Mouse (Mus musculus): ENCODE measurements around the gene Fam118b.

DNA sequence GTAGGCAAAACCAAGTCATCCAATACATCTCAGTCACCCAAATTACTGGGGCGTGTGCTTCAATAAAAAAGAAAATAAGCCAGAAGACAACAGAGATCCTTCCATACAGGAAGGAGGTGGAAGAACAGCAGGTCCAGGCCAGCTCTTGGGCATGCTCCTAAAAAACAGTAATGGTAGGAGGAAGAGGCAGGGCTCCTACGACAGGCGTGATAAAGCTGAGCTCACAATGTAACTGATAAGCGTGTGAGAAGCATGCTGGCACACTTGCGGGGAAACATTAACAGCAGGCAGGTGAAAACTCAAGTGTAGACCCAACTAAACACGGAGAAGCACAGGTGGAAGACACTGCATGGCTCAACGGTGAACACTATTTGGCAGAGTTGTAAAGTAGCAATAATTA lies 10.2 kb downstream of the Fam118b start:
- TF ChIP-seq POLR2A (IDR thresholded peaks at IDR 0.05; ENCODE audit: extremely low read depth, insufficient read depth, low read length) (no peak), CTCF (IDR thresholded peaks at IDR 0.05; ENCODE audit: extremely low read depth, insufficient read depth, low read length) (no peak)
